Mouse (Mus musculus) G1E (cell line): ENCODE data around the gene Ascc1.

ENCODE experiments used
- POLR2AphosphoS5 ChIP-seq: IDR thresholded peaks from 2 replicates; pipeline ENCODE4 v1.6.1; 2012; ENCODE audit warnings: low read depth, low read length, inconsistent platforms; ENCODE audit not compliant: insufficient replicate concordance
- TAL1 ChIP-seq: conservative IDR thresholded peaks from 2 replicates; pipeline ENCODE4 v1.6.1; 2012; ENCODE audit warnings: low read depth, low read length, inconsistent platforms, mixed read lengths

DNA sequence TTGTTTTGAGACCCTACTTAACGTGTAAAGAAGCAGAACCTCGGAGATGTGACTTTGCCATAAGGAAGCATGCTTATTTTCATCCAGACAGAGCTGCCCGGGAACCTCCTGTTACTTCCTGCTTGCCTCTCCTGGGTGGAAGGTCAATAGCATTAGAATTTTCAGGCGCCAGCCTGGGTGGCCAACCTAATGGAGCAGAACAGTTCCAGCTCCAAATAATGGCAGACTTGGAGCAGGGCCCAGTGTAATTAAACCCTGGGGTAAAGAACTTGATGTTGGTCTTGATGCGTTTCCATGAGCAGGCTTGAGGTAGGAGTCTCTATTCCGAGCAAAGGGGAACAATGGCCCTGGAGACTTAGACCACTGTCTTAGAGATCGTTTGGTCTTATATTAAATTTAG lies 26.4 kb downstream of the Ascc1 start:
- no peak for TF ChIP-seq POLR2AphosphoS5
- no peak for TF ChIP-seq TAL1
